In genomic region chr10:53326367-53326766, GRCm38 (mm10) we compare ENCODE assay signal across 14 mouse cellular contexts.
"Had no signal": no experiment of that assay in that cellular context is flagged by ENCODE, and none has a peak within 500 bp of the region (broad histone marks: within the 10 kb centered on the region; RNA-seq: fewer than 3 reads in every experiment).

No protein-coding gene starts in this region.

- H3K4me1 ChIP-seq: neural tube, embryonic 15.5 days had no signal

- H3K9me3 ChIP-seq: liver, embryonic 15.5 days; neural tube, embryonic 15.5 days had no signal

- H3K36me3 ChIP-seq: liver, embryonic 15.5 days; neural tube, embryonic 15.5 days had no signal

- ATAC-seq: lung, postnatal 0 days had no signal

- H3K4me3 ChIP-seq: layer of hippocampus, adult 2 months; liver, embryonic 15.5 days; myocyte; neural tube, embryonic 15.5 days had no signal

- DNase-seq: kidney, postnatal 10 days; kidney, postnatal 4 days; lung, adult 2 months; lung, postnatal 36 days; midbrain, embryonic 14.5 days; right cerebral cortex, adult 18-20 months; right cerebral cortex, postnatal 25 days; thymus, postnatal 36 days had no signal

- H3K4me2 ChIP-seq: liver, embryonic 11.5 days; liver, embryonic 15.5 days; neural tube, embryonic 15.5 days had no signal

- H3K27ac ChIP-seq: layer of hippocampus, adult 2 months; liver, embryonic 15.5 days; neural tube, embryonic 15.5 days had no signal

- H3K27me3 ChIP-seq: liver, embryonic 15.5 days; neural tube, embryonic 15.5 days had no signal

- H3K9ac ChIP-seq: liver, embryonic 15.5 days; neural tube, embryonic 15.5 days had no signal
